Mouse (Mus musculus) midbrain, embryonic 12.5 days (tissue): ENCODE measurements around the gene Khsrp. TPM values are rescaled to one million over a fixed set of nuclear protein-coding genes. Genes with fewer than 3 reads are reported as not detected.

Source experiments
- ATAC-seq: fragments of 200-750 bp; cut with Nextera tagmentation; 2 replicates; pipeline ENCODE4 v1.8.0; 2017; ENCODE audit warnings: low read depth, moderate TSS enrichment, moderate library complexity; ENCODE audit not compliant: low FRiP score
- H3K27ac ChIP-seq: fragments of 300-500 bp; sonication (generic); replicated peaks from 2 replicates; pipeline ENCODE4 v1.5.1; 2016; ENCODE audit warnings: mild to moderate bottlenecking
- H3K27me3 ChIP-seq: fragments of 300-500 bp; sonication (generic); 2 replicates; pipeline ENCODE4 v1.6.1; 2016; ENCODE audit warnings: mild to moderate bottlenecking
- H3K36me3 ChIP-seq: fragments of 300-500 bp; sonication (generic); 2 replicates; pipeline ENCODE4 v1.6.1; 2016
- H3K4me1 ChIP-seq: fragments of 300-500 bp; sonication (generic); 2 replicates; pipeline ENCODE4 v1.6.1; 2016
- H3K4me2 ChIP-seq: fragments of 300-500 bp; sonication (generic); replicated peaks from 2 replicates; pipeline ENCODE4 v1.6.1; 2016; ENCODE audit warnings: mild to moderate bottlenecking, moderate library complexity
- H3K4me3 ChIP-seq: fragments of 300-500 bp; sonication (generic); 2 replicates; pipeline ENCODE4 v1.5.1; 2016; ENCODE audit warnings: mild to moderate bottlenecking
- H3K9ac ChIP-seq: fragments of 300-500 bp; sonication (generic); replicated peaks from 2 replicates; pipeline ENCODE4 v1.6.1; 2016; ENCODE audit warnings: mild to moderate bottlenecking, moderate library complexity
- H3K9me3 ChIP-seq: fragments of 300-500 bp; sonication (generic); 2 replicates; pipeline ENCODE4 v1.6.1; 2016; ENCODE audit warnings: mild to moderate bottlenecking
- WGBS: fragments of 180-500 bp; shearing (Covaris S2); methylation state at CpG from one replicate; pipeline ENCODE4 v1.1.7; 2016; 5-methylcytosine and 5-hydroxymethylcytosine counted together
- polyA plus RNA-seq: library from polyadenylated mRNA; unstranded; fragments of >200 nt; fragmentation: Nextera tagmentation; extraction: Ambion mirVana; gene quantifications from 2 replicates; pipeline ENCODE4 v1.2.1, GENCODE M21; 2016

Gene Khsrp
- polyA plus RNA-seq, 1 experiment from 2014 or later: 62.7 TPM

DNA sequence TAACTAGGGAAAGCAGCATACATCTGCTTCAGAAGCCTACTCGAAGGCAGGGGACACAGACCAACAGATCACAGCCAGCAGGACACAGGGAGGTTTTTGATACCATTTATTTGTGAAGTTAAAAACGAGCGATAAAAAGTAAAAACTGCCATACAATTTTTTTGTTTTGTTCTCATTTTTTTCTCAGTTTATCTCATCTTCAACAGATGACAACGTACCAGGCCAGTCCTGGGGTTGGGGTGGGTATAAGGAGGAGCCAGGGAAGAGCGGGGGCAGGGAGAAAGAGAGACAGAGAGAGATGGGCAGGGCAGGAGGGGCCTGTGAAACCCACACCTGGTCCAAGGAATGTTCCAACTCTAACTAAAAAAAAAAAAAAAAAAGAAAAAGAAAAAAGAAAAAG lies 10.4 kb downstream of the Khsrp start:
- H3K27ac ChIP-seq: no peak overlapping the region
- peaks cover 64% of the 10 kb centered on the region for H3K36me3 ChIP-seq
- ATAC-seq: no peak
- H3K4me2 ChIP-seq: no peak overlapping the region
- H3K4me1 ChIP-seq: no peaks in the 10 kb centered on the region
- no peak overlapping the region for H3K9ac ChIP-seq
- no peak overlapping the region for H3K4me3 ChIP-seq
- 93% methylated on average over 5 of the region's 5 CpGs for WGBS
- no peaks in the 10 kb centered on the region for H3K9me3 ChIP-seq
- H3K27me3 ChIP-seq: no peaks in the 10 kb centered on the region

DNA sequence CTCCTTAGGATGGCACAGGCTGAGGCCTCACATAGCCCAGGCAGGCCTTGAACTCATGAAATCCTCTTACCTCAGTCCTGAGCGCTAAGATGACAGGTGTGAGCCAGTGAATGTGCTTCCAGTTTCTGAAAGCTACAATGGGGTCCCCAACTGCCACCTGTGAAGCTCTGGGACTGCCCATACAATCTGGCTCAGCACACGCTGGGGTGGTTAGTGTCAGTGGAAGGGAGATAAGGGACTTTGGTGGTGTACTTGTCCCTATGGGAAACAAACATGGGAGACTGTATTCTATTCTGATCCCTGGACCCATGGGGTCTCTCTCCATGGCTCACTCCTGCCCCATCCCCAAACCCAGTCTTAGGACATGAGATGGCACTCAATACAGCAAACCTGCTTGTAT lies 11.6 kb downstream of the Khsrp start:
- H3K4me3 ChIP-seq: no peak overlapping the region
- 86% methylated on average over 2 of the region's 2 CpGs for WGBS
- no peak overlapping the region for H3K27ac ChIP-seq
- peaks cover 51% of the 10 kb centered on the region for H3K36me3 ChIP-seq
- no peaks in the 10 kb centered on the region for H3K27me3 ChIP-seq
- H3K4me2 ChIP-seq: no peak overlapping the region
- ATAC-seq: no peak
- H3K9me3 ChIP-seq: no peaks in the 10 kb centered on the region
- no peak overlapping the region for H3K9ac ChIP-seq
- H3K4me1 ChIP-seq: no peaks in the 10 kb centered on the region

GRCm38 (mm10) chr17:57012245-57012795 lies 19.0 kb downstream of the Khsrp start:
- H3K27me3 ChIP-seq: 0 out of 2 replicates have a peak, but pooled peaks cover 3% of the 10 kb centered on the region
- H3K4me3 ChIP-seq: peak overlapping the region; percentile 75
- H3K4me1 ChIP-seq: peaks cover 17% of the 10 kb centered on the region
- 73% methylated on average over 13 of the region's 13 CpGs for WGBS
- peaks cover 18% of the 10 kb centered on the region for H3K36me3 ChIP-seq
- peak overlapping the region; percentile 93 for H3K27ac ChIP-seq
- peak overlapping the region; percentile 68 for H3K4me2 ChIP-seq
- ATAC-seq: no peak
- H3K9ac ChIP-seq: peak overlapping the region; percentile 77; the same call in 1 of the 2 replicates
- H3K9me3 ChIP-seq: no peaks in the 10 kb centered on the region

- peak within 1 kb of the TSS; percentile 75 for H3K4me3 ChIP-seq
- H3K4me2 ChIP-seq: peak within 1 kb of the TSS; percentile 92
- H3K9ac ChIP-seq: peak within 1 kb of the TSS; percentile 82
- peak; percentile 94 for ATAC-seq
- 1% methylated on average over 51 of the region's 51 CpGs for WGBS
- peak within 1 kb of the TSS; percentile 93 for H3K27ac ChIP-seq
- peaks cover 26% of the 10 kb centered on the region for H3K36me3 ChIP-seq
- 0 out of 2 replicates have a peak, but pooled peaks cover 3% of the 10 kb centered on the region for H3K27me3 ChIP-seq
- H3K9me3 ChIP-seq: no peaks in the 10 kb centered on the region
- H3K4me1 ChIP-seq: peaks cover 17% of the 10 kb centered on the region
Measured at GRCm38 (mm10) chr17:57011236-57012141, 19.8 kb downstream of the Khsrp start, which contains the start of the genes Gtf2f1 and Gm17949. Gtf2f1 (minus strand) TSS chr17:57011288. Gm17949 (plus strand) TSS chr17:57011469.

GRCm38 (mm10) chr17:57010911-57011235 lies 20.4 kb downstream of the Khsrp start:
- ATAC-seq: peak; percentile 59
- H3K9me3 ChIP-seq: no peaks in the 10 kb centered on the region
- peak overlapping the region; percentile 92 for H3K4me2 ChIP-seq
- under 1% methylated on average over 19 of the region's 19 CpGs for WGBS
- H3K4me1 ChIP-seq: peaks cover 17% of the 10 kb centered on the region
- H3K27ac ChIP-seq: peak overlapping the region; percentile 66
- 0 out of 2 replicates have a peak, but pooled peaks cover 3% of the 10 kb centered on the region for H3K27me3 ChIP-seq
- peak overlapping the region; percentile 82 for H3K9ac ChIP-seq
- H3K4me3 ChIP-seq: peak overlapping the region; percentile 75
- peaks cover 32% of the 10 kb centered on the region for H3K36me3 ChIP-seq

DNA sequence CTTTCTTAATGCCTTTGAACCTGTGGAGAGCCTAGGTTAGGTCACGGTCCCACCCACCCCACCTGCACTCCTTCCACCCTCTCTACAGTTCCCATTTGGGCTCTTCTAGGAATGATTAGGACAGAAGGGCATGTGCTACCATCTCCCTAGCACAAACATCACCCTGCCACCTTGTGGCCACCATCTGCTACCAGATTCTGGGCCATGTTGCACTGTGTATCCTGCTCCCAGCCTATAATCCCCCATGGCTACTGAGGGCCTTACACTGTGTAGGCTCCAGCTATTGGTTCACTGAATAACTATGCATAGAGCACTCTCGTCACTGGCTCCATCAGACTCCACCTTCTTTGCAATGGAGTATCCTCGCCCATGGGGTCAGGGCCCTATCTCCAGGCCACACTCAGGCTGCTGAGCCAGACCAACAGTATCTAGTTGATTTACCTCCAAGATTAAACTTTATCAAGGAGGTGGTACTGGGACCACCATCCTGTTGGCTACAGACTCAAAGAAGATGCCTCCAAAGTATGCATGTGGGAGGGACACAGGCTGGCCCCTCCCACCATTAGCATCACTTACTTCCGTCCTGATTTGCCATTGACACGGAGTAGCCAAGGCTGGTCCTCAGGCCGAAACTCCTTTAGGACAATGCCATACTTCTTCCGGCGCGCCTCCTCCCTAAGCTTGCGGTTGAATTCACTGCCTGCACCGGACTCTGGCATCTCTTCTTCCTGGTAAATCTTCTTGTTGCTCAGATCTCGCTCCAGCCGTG lies 24.0 kb downstream of the Khsrp start:
- no peak overlapping the region for H3K4me3 ChIP-seq
- no peak for ATAC-seq
- H3K27me3 ChIP-seq: no peaks in the 10 kb centered on the region
- H3K9ac ChIP-seq: no peak overlapping the region
- no peaks in the 10 kb centered on the region for H3K9me3 ChIP-seq
- H3K36me3 ChIP-seq: peaks cover 67% of the 10 kb centered on the region
- H3K27ac ChIP-seq: no peak overlapping the region
- no peak overlapping the region for H3K4me2 ChIP-seq
- WGBS: 92% methylated on average over 13 of the region's 13 CpGs
- H3K4me1 ChIP-seq: peaks cover 13% of the 10 kb centered on the region

DNA sequence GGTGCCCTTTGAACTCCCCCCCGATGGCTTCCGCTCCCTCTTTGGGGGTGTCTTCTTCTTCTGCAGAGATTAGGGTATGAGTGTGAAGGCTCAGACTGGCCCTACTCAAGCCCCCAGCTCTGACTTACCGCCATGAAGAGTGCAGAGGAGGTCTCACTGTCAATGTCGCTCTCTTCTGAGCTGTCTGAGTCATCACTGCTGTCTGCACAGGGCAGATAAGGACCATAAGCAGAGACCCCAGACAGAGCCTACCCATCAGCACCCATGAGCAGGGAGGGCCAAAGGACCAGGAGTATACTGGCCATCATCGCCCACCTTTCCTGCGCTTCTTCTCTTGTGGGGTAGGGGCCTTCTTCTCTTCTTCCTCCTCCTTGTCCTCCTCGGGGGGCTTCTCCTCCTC lies 27.3 kb downstream of the Khsrp start:
- Histone ChIP-seq H3K9ac (no peak overlapping the region), H3K4me1 (no peaks in the 10 kb centered on the region), H3K27ac (no peak overlapping the region), H3K9me3 (no peaks in the 10 kb centered on the region), H3K36me3 (peaks cover 85% of the 10 kb centered on the region), H3K27me3 (no peaks in the 10 kb centered on the region), H3K4me3 (no peak overlapping the region), H3K4me2 (no peak overlapping the region)
- WGBS: 90% methylated on average over 7 of the region's 7 CpGs
- ATAC-seq: no peak

DNA sequence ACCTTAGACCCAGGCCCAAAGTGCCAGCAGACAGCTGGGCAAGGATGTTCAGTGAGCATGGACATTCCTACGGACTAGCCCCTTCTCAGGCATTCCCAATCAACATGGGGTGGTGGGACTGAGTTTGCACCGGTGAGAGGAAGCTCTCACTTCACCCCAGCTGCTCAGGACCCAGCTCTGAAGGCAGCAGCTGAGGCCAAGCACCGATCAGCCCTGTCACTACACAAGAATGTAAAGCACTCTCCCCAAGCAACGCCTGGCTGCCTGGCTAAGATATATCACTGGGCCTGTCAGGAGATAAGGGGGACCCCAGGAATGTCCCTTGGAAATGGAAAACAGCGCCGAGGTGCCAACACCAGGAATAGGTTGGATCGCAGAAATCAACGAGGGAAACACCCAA lies 30.1 kb downstream of the Khsrp start:
- H3K9ac ChIP-seq: no peak overlapping the region
- H3K4me1 ChIP-seq: peaks cover 9% of the 10 kb centered on the region
- H3K4me2 ChIP-seq: no peak overlapping the region
- no peak overlapping the region for H3K4me3 ChIP-seq
- no peaks in the 10 kb centered on the region for H3K27me3 ChIP-seq
- no peak overlapping the region for H3K27ac ChIP-seq
- H3K9me3 ChIP-seq: no peaks in the 10 kb centered on the region
- 80% methylated on average over 8 of the region's 8 CpGs for WGBS
- peaks cover 67% of the 10 kb centered on the region for H3K36me3 ChIP-seq
- no peak for ATAC-seq

DNA sequence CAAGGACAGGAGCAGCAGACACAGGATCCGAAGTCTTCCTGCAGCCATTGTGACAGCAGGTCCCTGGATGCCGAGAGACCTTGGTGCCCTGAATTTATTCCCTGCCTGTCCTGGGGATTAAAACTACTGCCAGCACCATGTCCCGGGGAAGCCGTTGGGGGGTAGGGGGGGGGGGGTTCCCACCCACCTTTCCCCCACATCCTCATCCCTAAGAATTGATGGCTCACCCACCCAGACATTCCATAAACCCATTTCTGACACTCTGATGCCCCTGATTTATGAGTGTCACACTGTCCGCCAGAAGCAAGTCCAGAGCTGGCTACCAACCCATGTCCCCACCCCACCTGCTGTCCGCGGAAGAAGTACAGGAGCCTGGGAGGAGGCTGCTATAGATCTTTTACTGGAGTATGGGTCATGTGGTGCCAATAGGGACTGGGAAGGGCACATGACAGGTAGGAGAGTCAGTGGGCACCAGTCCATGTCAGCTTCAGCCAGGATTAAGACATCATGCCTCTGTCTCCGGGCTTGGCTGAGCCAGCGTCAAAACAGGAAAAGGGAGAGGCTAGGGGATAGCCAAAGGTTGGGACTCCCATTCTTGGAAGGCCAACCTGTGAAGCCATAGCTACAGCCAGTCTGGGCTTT lies 31.2 kb downstream of the Khsrp start, which contains the start of gene Pspn:
Gene Pspn, minus strand, starts transcription at position 51 of the 642 bp plus-strand sequence.
- Histone ChIP-seq H3K4me3 (no peak within 1 kb of the TSS), H3K36me3 (peaks cover 66% of the 10 kb centered on the region)
- 86% methylated on average over 9 of the region's 9 CpGs for WGBS

GRCm38 (mm10) chr17:56999414-56999813 lies 31.9 kb downstream of the Khsrp start:
- Histone ChIP-seq H3K27me3 (no peaks in the 10 kb centered on the region), H3K4me3 (no peak overlapping the region), H3K27ac (no peak overlapping the region), H3K4me2 (no peak overlapping the region), H3K9me3 (no peaks in the 10 kb centered on the region), H3K9ac (0 out of 2 replicates have a peak overlapping the region, but pooled peaks have one; percentile 6), H3K4me1 (peaks cover 9% of the 10 kb centered on the region), H3K36me3 (peaks cover 65% of the 10 kb centered on the region)
- no peak for ATAC-seq
- WGBS: 93% methylated on average over 9 of the region's 9 CpGs

More for the DNA sequence above, 31.2 kb downstream of the Khsrp start, which contains the start of gene Pspn:
- Histone ChIP-seq H3K9ac (0 out of 2 replicates have a peak within 1 kb of the TSS, but pooled peaks have one; percentile 6), H3K9me3 (no peaks in the 10 kb centered on the region), H3K27me3 (no peaks in the 10 kb centered on the region), H3K27ac (no peak within 1 kb of the TSS), H3K4me1 (peaks cover 9% of the 10 kb centered on the region), H3K4me2 (no peak within 1 kb of the TSS)
- no peak for ATAC-seq

- Histone ChIP-seq H3K27ac (peak within 1 kb of the TSS; percentile 74), H3K9ac (peak within 1 kb of the TSS; percentile 70), H3K4me2 (peak within 1 kb of the TSS; percentile 70), H3K36me3 (peaks cover 66% of the 10 kb centered on the region), H3K27me3 (no peaks in the 10 kb centered on the region), H3K4me3 (peak within 1 kb of the TSS; percentile 78), H3K4me1 (peaks cover 9% of the 10 kb centered on the region), H3K9me3 (no peaks in the 10 kb centered on the region)
- under 1% methylated on average over 38 of the region's 38 CpGs for WGBS
- ATAC-seq: peak; percentile 99
Measured at GRCm38 (mm10) chr17:56997029-56997667, 34.2 kb downstream of the Khsrp start, which contains the start of gene Alkbh7. Alkbh7 (plus strand) TSS chr17:56997339.
